Mouse (Mus musculus): Measurements from ENCODE around the gene Gins2.

- TF ChIP-seq CTCF (IDR thresholded peaks at IDR 0.05; ENCODE audit: control insufficient read depth, insufficient read depth, insufficient replicate concordance, low read depth, low read length) (no peak), POLR2A (IDR thresholded peaks at IDR 0.05; ENCODE audit: control insufficient read depth, low read depth, low read length) (no peak)
Measured at GRCm38 (mm10) chr8:120632969-120633664, 44.0 kb upstream of the Gins2 start.

Measured in testis, adult 2 months (tissue).